Mouse (Mus musculus): ENCODE measurements around the gene Cyfip2.

GRCm38 (mm10) chr11:46309111-46309741 is 3.4 kb downstream of the Cyfip2 start:
- TF ChIP-seq POLR2A (IDR thresholded peaks at IDR 0.05; ENCODE audit: insufficient read depth, low read depth, low read length): no peak
- 0 out of 2 replicates have a peak, but pooled peaks have one; percentile 41 for TF ChIP-seq EP300 (IDR thresholded peaks at IDR 0.05; ENCODE audit: insufficient read depth, low read depth, low read length)

All from heart, adult 2 months (tissue).